Mouse (Mus musculus): ENCODE data around the gene Ythdf1. TPM values are rescaled to one million over a fixed set of nuclear protein-coding genes. Genes with fewer than 3 reads are reported as not detected.

Gene Ythdf1
- total RNA-seq (2014; rRNA removed; ENCODE audit: low replicate concordance) = 15.8 and 51.0 TPM in 2 replicates
- polyA plus RNA-seq (2015; fragmentation: Nextera tagmentation; extraction: Ambion mirVana) = 27.1 and 27.7 TPM in 2 replicates

GRCm38 (mm10) chr2:180920810-180921400, at the start of gene Ythdf1:
Ythdf1 (minus strand) TSS chr2:180920949.
- peak within 1 kb of the TSS; percentile 98 for H3K9ac ChIP-seq (replicated peaks; ENCODE audit: low read depth, low read length)
- TF ChIP-seq CTCF (IDR thresholded peaks at IDR 0.05; ENCODE audit: low read depth) = no peak
- no peak for TF ChIP-seq EP300 (IDR thresholded peaks at IDR 0.05; ENCODE audit: low read depth)
- H3K36me3 ChIP-seq (replicated peaks; ENCODE audit: control insufficient read depth, insufficient read depth, low read length) = peaks cover 26% of the 10 kb centered on the region
- no peaks in the 10 kb centered on the region for H3K27me3 ChIP-seq (ENCODE audit: control insufficient read depth, insufficient read depth, low read length)
- H3K4me3 ChIP-seq (ENCODE audit: low read depth, low read length) = peak within 1 kb of the TSS; percentile 94
- H3K27ac ChIP-seq (ENCODE audit: low read depth) = peak within 1 kb of the TSS; percentile 78
- H3K9me3 ChIP-seq (replicated peaks; ENCODE audit: control insufficient read depth, low read length) = no peaks in the 10 kb centered on the region
- ATAC-seq (ENCODE audit: insufficient read depth, low read depth) = peak; percentile 98
- H3K4me2 ChIP-seq (ENCODE audit: low read depth, low read length) = peak within 1 kb of the TSS; percentile 86
- H3K4me1 ChIP-seq (ENCODE audit: control insufficient read depth, insufficient read depth) = peaks cover 19% of the 10 kb centered on the region
- DNase-seq (ENCODE audit: low spot score) = peak; percentile 94
- 1% methylated on average over 45 of the region's 56 CpGs for WGBS

- H3K27me3 ChIP-seq (ENCODE audit: control insufficient read depth, insufficient read depth, low read length) = no peaks in the 10 kb centered on the region
- H3K9ac ChIP-seq (replicated peaks; ENCODE audit: low read depth, low read length) = peak within 1 kb of the TSS; percentile 92
- TF ChIP-seq EP300 (IDR thresholded peaks at IDR 0.05; ENCODE audit: low read depth) (0 out of 2 replicates have a peak, but pooled peaks have one; percentile 28), CTCF (IDR thresholded peaks at IDR 0.05; ENCODE audit: low read depth) (no peak)
- no peaks in the 10 kb centered on the region for H3K9me3 ChIP-seq (replicated peaks; ENCODE audit: control insufficient read depth, low read length)
- H3K4me2 ChIP-seq (ENCODE audit: low read depth, low read length) = peak within 1 kb of the TSS; percentile 78
- peaks cover 33% of the 10 kb centered on the region for H3K36me3 ChIP-seq (replicated peaks; ENCODE audit: control insufficient read depth, insufficient read depth, low read length)
- H3K4me1 ChIP-seq (ENCODE audit: control insufficient read depth, insufficient read depth) = peaks cover 19% of the 10 kb centered on the region
- ATAC-seq (ENCODE audit: insufficient read depth, low read depth) (peak; percentile 92), DNase-seq (ENCODE audit: low spot score) (peak; percentile 95)
- peak within 1 kb of the TSS; percentile 82 for H3K4me3 ChIP-seq (ENCODE audit: low read depth, low read length)
- H3K27ac ChIP-seq (ENCODE audit: low read depth) = peak within 1 kb of the TSS; percentile 92
- under 1% methylated on average over 56 of the region's 57 CpGs for WGBS
Measured at GRCm38 (mm10) chr2:180967010-180967763, 46.4 kb upstream of the Ythdf1 start, which contains the start of gene Arfgap1. Arfgap1 (plus strand) TSS chr2:180967225.

- WGBS = 12% methylated on average over 14 of the region's 14 CpGs
- peaks cover 19% of the 10 kb centered on the region for H3K4me1 ChIP-seq (ENCODE audit: control insufficient read depth, insufficient read depth)
- DNase-seq (ENCODE audit: low spot score) (peak; percentile 51), ATAC-seq (ENCODE audit: insufficient read depth, low read depth) (0 out of 2 replicates have a peak, but pooled peaks have one; percentile 17)
- peak overlapping the region; percentile 78 for H3K4me2 ChIP-seq (ENCODE audit: low read depth, low read length)
- no peak for TF ChIP-seq EP300 (IDR thresholded peaks at IDR 0.05; ENCODE audit: low read depth)
- TF ChIP-seq CTCF (IDR thresholded peaks at IDR 0.05; ENCODE audit: low read depth) = peak; percentile 43
- peak overlapping the region; percentile 92 for H3K27ac ChIP-seq (ENCODE audit: low read depth)
- H3K4me3 ChIP-seq (ENCODE audit: low read depth, low read length) = peak overlapping the region; percentile 82
- H3K27me3 ChIP-seq (ENCODE audit: control insufficient read depth, insufficient read depth, low read length) = no peaks in the 10 kb centered on the region
- no peaks in the 10 kb centered on the region for H3K9me3 ChIP-seq (replicated peaks; ENCODE audit: control insufficient read depth, low read length)
- peak overlapping the region; percentile 92 for H3K9ac ChIP-seq (replicated peaks; ENCODE audit: low read depth, low read length)
- peaks cover 24% of the 10 kb centered on the region for H3K36me3 ChIP-seq (replicated peaks; ENCODE audit: control insufficient read depth, insufficient read depth, low read length)
Measured at GRCm38 (mm10) chr2:180966092-180966882, 45.5 kb upstream of the Ythdf1 start.

- Histone ChIP-seq H3K4me1 (ENCODE audit: control insufficient read depth, insufficient read depth) (peaks cover 17% of the 10 kb centered on the region), H3K9ac (replicated peaks; ENCODE audit: low read depth, low read length) (no peak overlapping the region; the same call in 1 of the 2 replicates), H3K4me3 (ENCODE audit: low read depth, low read length) (no peak overlapping the region), H3K9me3 (replicated peaks; ENCODE audit: control insufficient read depth, low read length) (no peaks in the 10 kb centered on the region), H3K4me2 (ENCODE audit: low read depth, low read length) (no peak overlapping the region), H3K27ac (ENCODE audit: low read depth) (no peak overlapping the region), H3K27me3 (ENCODE audit: control insufficient read depth, insufficient read depth, low read length) (0 out of 2 replicates have a peak, but pooled peaks cover 5% of the 10 kb centered on the region), H3K36me3 (replicated peaks; ENCODE audit: control insufficient read depth, insufficient read depth, low read length) (0 out of 2 replicates have a peak, but pooled peaks cover 4% of the 10 kb centered on the region)
- TF ChIP-seq CTCF (IDR thresholded peaks at IDR 0.05; ENCODE audit: low read depth) = peak; percentile 90
- no peak for TF ChIP-seq EP300 (IDR thresholded peaks at IDR 0.05; ENCODE audit: low read depth)
- DNase-seq (ENCODE audit: low spot score) (peak; percentile 53), ATAC-seq (ENCODE audit: insufficient read depth, low read depth) (no peak)
- 2% methylated on average over 5 of the region's 5 CpGs for WGBS
Measured at GRCm38 (mm10) chr2:180963956-180964355, 43.2 kb upstream of the Ythdf1 start.
